17 mouse cellular contexts compared by ENCODE assay signal in the genomic region with DNA sequence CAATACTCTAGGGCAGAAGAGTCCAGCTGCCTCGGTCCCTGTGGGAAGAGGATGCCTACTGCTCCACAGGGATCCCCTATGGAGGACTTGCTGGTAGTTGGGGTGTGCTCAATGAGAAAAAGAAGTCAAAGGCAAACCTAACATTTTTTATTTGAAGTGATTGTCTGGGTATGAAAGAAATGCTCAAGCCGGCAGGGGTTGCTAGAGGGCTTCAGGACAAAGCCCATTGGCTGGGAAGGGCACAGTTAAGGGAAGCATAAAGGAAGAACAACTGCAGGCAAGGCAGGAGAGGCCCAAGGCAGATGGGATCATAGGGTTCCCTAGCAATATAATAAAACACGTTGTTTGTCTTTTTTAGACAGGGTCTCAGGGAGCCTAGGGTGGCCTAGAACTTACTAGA. TPM values are rescaled to one million over a fixed set of nuclear protein-coding genes. Genes with fewer than 3 reads are reported as not detected.
A peak's percentile ranks its signal among the peaks of the same experiment; 100 is the strongest.
DNase-seq lines count a peak whose midpoint lies in the region; ATAC-seq and TF ChIP-seq lines count a peak whose summit lies in the region.
"Had no signal": no experiment of that assay in that cellular context is flagged by ENCODE, and none has a peak within 500 bp of the region (broad histone marks: within the 10 kb centered on the region; RNA-seq: fewer than 3 reads in every experiment).

No protein-coding gene starts in this region.

- peaks cover 13% of the 10 kb centered on the region for H3K4me1 ChIP-seq in lung, postnatal 0 days (ENCODE audit: insufficient read depth, low read depth, low read length)

- TF ChIP-seq EP300 in lung, postnatal 0 days (IDR thresholded peaks at IDR 0.05): no peak

- no peak overlapping the region for H3K27ac ChIP-seq in gastrocnemius, adult 2 months
- H3K27ac ChIP-seq in lung, postnatal 0 days (ENCODE audit: low read length): no peak overlapping the region
- H3K27ac ChIP-seq: forebrain, embryonic 13.5 days; limb, embryonic 12.5 days; liver, embryonic 15.5 days; midbrain, embryonic 13.5 days; neural tube, embryonic 13.5 days had no signal

- DNase-seq in gastrocnemius, adult 2 months: no peak
- no peak for DNase-seq in gastrocnemius, postnatal 14 days
- DNase-seq in kidney, postnatal 10 days: peak; percentile 46
- DNase-seq in kidney, adult 11 months: no peak
- DNase-seq in lung, postnatal 0 days (ENCODE audit: low spot score): no peak
- no peak for DNase-seq in lung, adult 18-20 months
- DNase-seq: adrenal gland, adult 2 months; cerebellum, adult 9-11 months; gastrocnemius, postnatal 25 days; kidney, postnatal 14 days; thymus, postnatal 25 days had no signal

- TF ChIP-seq CTCF in gastrocnemius, adult 2 months (IDR thresholded peaks at IDR 0.05): peak; percentile 38
- peak; percentile 44 for TF ChIP-seq CTCF in lung, postnatal 0 days (IDR thresholded peaks at IDR 0.05)

- no peaks in the 10 kb centered on the region for H3K9me3 ChIP-seq in lung, postnatal 0 days (ENCODE audit: low read length)
- H3K9me3 ChIP-seq: forebrain, embryonic 13.5 days; limb, embryonic 12.5 days; liver, embryonic 15.5 days; midbrain, embryonic 13.5 days; neural tube, embryonic 13.5 days had no signal

- peaks cover 13% of the 10 kb centered on the region for H3K36me3 ChIP-seq in lung, postnatal 0 days (ENCODE audit: insufficient read depth, low read length)

- H3K9ac ChIP-seq in lung, postnatal 0 days (replicated peaks; ENCODE audit: low read depth): no peak overlapping the region
- H3K9ac ChIP-seq: forebrain, embryonic 13.5 days; limb, embryonic 12.5 days; liver, embryonic 15.5 days; midbrain, embryonic 13.5 days; neural tube, embryonic 13.5 days had no signal

- intact Hi-C loops in gastrocnemius, adult 2 months (cut with DNase I): no loop called here
- intact Hi-C loops in gastrocnemius, postnatal 14 days (cut with DNase I; ENCODE audit: low total_unique reads): no loop called here

- H3K4me2 ChIP-seq in lung, postnatal 0 days (replicated peaks; ENCODE audit: low read depth, low read length): no peak overlapping the region
- H3K4me2 ChIP-seq: forebrain, embryonic 13.5 days; limb, embryonic 12.5 days; liver, embryonic 15.5 days; midbrain, embryonic 13.5 days; neural tube, embryonic 13.5 days had no signal

- WGBS in lung, postnatal 0 days: 69% methylated on average over 3 of the region's 3 CpGs

- H3K27me3 ChIP-seq in lung, postnatal 0 days (replicated peaks; ENCODE audit: insufficient read depth, low read length): no peaks in the 10 kb centered on the region
- H3K27me3 ChIP-seq: forebrain, embryonic 13.5 days; limb, embryonic 12.5 days; liver, embryonic 15.5 days; midbrain, embryonic 13.5 days; neural tube, embryonic 13.5 days had no signal

- ATAC-seq in lung, postnatal 0 days: no peak
- ATAC-seq in erythroid progenitor cell, adult 5-6 weeks (replicated peaks; ENCODE audit: low FRiP score, poor library complexity, severe bottlenecking): no peak
- ATAC-seq: forebrain, embryonic 13.5 days; midbrain, embryonic 13.5 days had no signal

- H3K4me3 ChIP-seq in gastrocnemius, adult 2 months: no peak overlapping the region
- no peak overlapping the region for H3K4me3 ChIP-seq in lung, postnatal 0 days (ENCODE audit: low read depth, low read length)
- H3K4me3 ChIP-seq: forebrain, embryonic 13.5 days; limb, embryonic 12.5 days; liver, embryonic 15.5 days; midbrain, embryonic 13.5 days; neural tube, embryonic 13.5 days had no signal

RNA-seq across cellular contexts. Expression of a gene that starts 6.5 kb away (rescaled TPM):
- total RNA-seq in gastrocnemius, adult 2 months (2021): 10 to 100 TPM in 1 of 2 experiments, 1 to 10 TPM in 1; 8.6 to 10.4 TPM
- 10 to 100 TPM; 10.6 to 11.9 TPM for total RNA-seq in gastrocnemius, postnatal 14 days (2021)
- polyA plus RNA-seq in lung, postnatal 0 days (2015; fragmentation: Nextera tagmentation; extraction: Ambion mirVana): 17.0 and 19.1 TPM in 2 replicates
- 32.1 and 36.0 TPM in 2 replicates for total RNA-seq in erythroid progenitor cell, adult 5-6 weeks (2015; ENCODE audit: low replicate concordance)
- 17.2 and 29.4 TPM in 2 replicates for total RNA-seq in erythroid progenitor cell, adult 5-6 weeks (2017; ENCODE audit: low replicate concordance)

RNA-seq across cellular contexts. Expression of a gene that starts 23.8 kb away (rescaled TPM):
- 100 to 1,000 TPM; 136 to 159 TPM for total RNA-seq in gastrocnemius, adult 2 months (2021)
- total RNA-seq in gastrocnemius, postnatal 14 days (2021): 100 to 1,000 TPM; 144 to 173 TPM
- 97.1 and 106 TPM in 2 replicates for polyA plus RNA-seq in lung, postnatal 0 days (2015; fragmentation: Nextera tagmentation; extraction: Ambion mirVana)
- total RNA-seq in erythroid progenitor cell, adult 5-6 weeks (2015; ENCODE audit: low replicate concordance): 105 and 148 TPM in 2 replicates
- total RNA-seq in erythroid progenitor cell, adult 5-6 weeks (2017; ENCODE audit: low replicate concordance): 93.2 and 132 TPM in 2 replicates

RNA-seq across cellular contexts. Expression of a gene that starts 29.0 kb away (rescaled TPM):
- 10 to 100 TPM; 41.4 to 41.6 TPM for total RNA-seq in gastrocnemius, adult 2 months (2021)
- total RNA-seq in gastrocnemius, postnatal 14 days (2021): 10 to 100 TPM; 35.6 to 38.0 TPM
- 45.3 and 48.4 TPM in 2 replicates for polyA plus RNA-seq in lung, postnatal 0 days (2015; fragmentation: Nextera tagmentation; extraction: Ambion mirVana)
- total RNA-seq in erythroid progenitor cell, adult 5-6 weeks (2015; ENCODE audit: low replicate concordance): 9.2 and 16.2 TPM in 2 replicates
- 10.7 and 16.8 TPM in 2 replicates for total RNA-seq in erythroid progenitor cell, adult 5-6 weeks (2017; ENCODE audit: low replicate concordance)
